Mouse (Mus musculus): ENCODE measurements around the gene Btg4. TPM values are rescaled to one million over a fixed set of nuclear protein-coding genes. Genes with fewer than 3 reads are reported as not detected.

Gene Btg4
- polyA plus RNA-seq, 1 experiment, result not detected

DNA sequence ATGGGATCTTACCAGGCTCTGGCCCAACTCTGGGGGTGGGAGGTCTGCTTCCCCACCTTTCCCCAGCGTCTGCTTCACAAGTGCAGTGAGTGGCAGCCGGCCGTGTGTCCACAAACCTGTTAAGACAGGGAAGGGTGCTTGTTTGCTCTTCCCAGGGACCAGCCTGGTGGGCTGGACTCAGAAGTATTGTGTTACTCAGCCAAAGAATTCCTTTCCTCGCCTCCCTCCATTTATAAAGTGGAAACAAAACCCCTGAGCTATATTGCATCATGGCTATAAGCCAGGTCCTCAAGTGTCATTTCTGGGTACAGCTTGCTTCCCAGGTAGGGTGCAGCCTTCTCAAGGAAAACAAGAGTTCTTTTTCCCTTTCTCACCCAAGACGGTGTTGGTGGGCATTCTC is 108.0 kb downstream of the Btg4 start:
- no peaks in the 10 kb centered on the region for H3K4me1 ChIP-seq (ENCODE audit: control insufficient read depth, insufficient read depth, insufficient read length, low read length)
- H3K27ac ChIP-seq (replicated peaks; ENCODE audit: low read depth, low read length), result no peak overlapping the region
- H3K4me3 ChIP-seq (ENCODE audit: insufficient read depth, low read depth, low read length), result no peak overlapping the region

DNA sequence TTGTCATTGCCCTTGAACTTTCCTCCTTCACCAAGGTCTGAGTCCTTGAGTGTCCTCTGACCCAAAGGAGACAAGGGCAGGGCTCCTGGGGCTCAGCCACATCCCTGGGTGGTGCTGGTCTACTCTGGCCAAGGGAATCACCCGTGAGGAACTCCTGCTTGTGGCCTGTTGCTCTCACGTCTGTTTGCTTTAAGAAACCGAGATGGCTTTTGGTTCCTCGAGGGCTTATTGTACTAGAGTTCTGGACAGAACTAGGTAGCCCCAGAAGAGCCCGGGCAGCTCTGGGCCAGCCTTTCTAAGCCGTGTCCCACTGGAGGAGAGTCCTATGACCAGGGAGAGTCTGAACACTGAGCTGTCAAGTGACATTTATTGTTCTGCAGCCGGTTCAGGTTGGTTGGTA is 108.4 kb downstream of the Btg4 start:
- Histone ChIP-seq H3K4me3 (ENCODE audit: insufficient read depth, low read depth, low read length) (no peak overlapping the region), H3K4me1 (ENCODE audit: control insufficient read depth, insufficient read depth, insufficient read length, low read length) (no peaks in the 10 kb centered on the region), H3K27ac (replicated peaks; ENCODE audit: low read depth, low read length) (no peak overlapping the region)

Other genes with a start within 250 kb of the Btg4 start
- 35.1 and 41.6 TPM in 2 replicates for gene Ppp2r1b, start 215.6 kb upstream of the Btg4 start, polyA plus RNA-seq (2012; ENCODE audit: insufficient read depth, insufficient read length, missing spikeins)
- 117 and 199 TPM in 2 replicates for gene Sik2, start 51.8 kb upstream of the Btg4 start, polyA plus RNA-seq (2012; ENCODE audit: insufficient read depth, insufficient read length, missing spikeins)
- 1.6 and 1.7 TPM in 2 replicates for gene Layn, start 16.2 kb downstream of the Btg4 start, polyA plus RNA-seq (2012; ENCODE audit: insufficient read depth, insufficient read length, missing spikeins)
- gene 4833427G06Rik, start 41.2 kb downstream of the Btg4 start, polyA plus RNA-seq (2012; ENCODE audit: insufficient read depth, insufficient read length, missing spikeins), result not detected in 2 replicates
- not detected in 2 replicates for gene Gm32742, start 104.6 kb downstream of the Btg4 start, polyA plus RNA-seq (2012; ENCODE audit: insufficient read depth, insufficient read length, missing spikeins)
- gene Pou2af1, start 152.8 kb downstream of the Btg4 start, polyA plus RNA-seq (2012; ENCODE audit: insufficient read depth, insufficient read length, missing spikeins), result 1.2 TPM in 1 of 2 replicates, not detected in the other
- gene Colca2, start 217.7 kb downstream of the Btg4 start, polyA plus RNA-seq (2012; ENCODE audit: insufficient read depth, insufficient read length, missing spikeins), result 5.4 and 15.1 TPM in 2 replicates

Measured in brown adipose tissue, adult 24 weeks (tissue).